23 mouse cellular contexts compared by ENCODE assay signal in the genomic region with DNA sequence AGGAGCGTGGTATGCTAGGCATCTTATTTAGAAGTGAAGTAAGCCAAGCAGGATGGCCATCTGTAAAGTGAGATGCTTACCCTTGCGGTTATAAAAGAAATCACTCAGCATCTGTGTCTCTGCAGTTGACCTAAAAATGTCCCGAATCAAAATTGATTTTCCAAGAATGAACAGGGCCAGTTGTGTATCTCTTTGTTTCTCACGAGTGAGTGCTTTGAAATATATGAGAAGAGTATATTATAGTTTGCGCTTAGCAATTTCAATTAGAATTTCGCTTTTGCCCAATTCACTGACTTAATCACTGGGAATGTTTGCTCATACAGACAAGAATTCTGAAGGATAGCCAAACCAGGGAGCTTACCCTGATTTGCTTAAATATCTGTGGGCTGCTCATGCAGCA.
"Had no signal": no experiment of that assay in that cellular context is flagged by ENCODE, and none has a peak within 500 bp of the region (broad histone marks: within the 10 kb centered on the region; RNA-seq: fewer than 3 reads in every experiment).

No protein-coding gene starts in this region.

- H3K27me3 ChIP-seq: heart, embryonic 13.5 days; heart, embryonic 15.5 days; hindbrain, embryonic 13.5 days; hindbrain, embryonic 15.5 days; kidney, embryonic 15.5 days; limb, embryonic 12.5 days; liver, embryonic 13.5 days had no signal

- H3K27ac ChIP-seq: heart, adult 2 months; heart, embryonic 13.5 days; heart, embryonic 15.5 days; hindbrain, embryonic 13.5 days; hindbrain, embryonic 15.5 days; kidney, embryonic 15.5 days; kidney, postnatal 0 days; left cerebral cortex, adult 2 months; limb, embryonic 10.5 days; limb, embryonic 12.5 days; liver, embryonic 13.5 days had no signal

- H3K4me3 ChIP-seq: heart, adult 2 months; heart, embryonic 13.5 days; heart, embryonic 15.5 days; hindbrain, embryonic 13.5 days; hindbrain, embryonic 15.5 days; kidney, embryonic 15.5 days; left cerebral cortex, adult 2 months; limb, embryonic 10.5 days; limb, embryonic 12.5 days; liver, embryonic 13.5 days had no signal

- H3K4me1 ChIP-seq: heart, embryonic 13.5 days; heart, embryonic 15.5 days; hindbrain, embryonic 13.5 days; hindbrain, embryonic 15.5 days; kidney, embryonic 15.5 days; limb, embryonic 10.5 days; limb, embryonic 12.5 days; liver, embryonic 13.5 days had no signal

- DNase-seq: gastrocnemius, postnatal 14 days; gastrocnemius, postnatal 36 days; heart, adult 2 months; heart, postnatal 14 days; heart, postnatal 36 days; kidney, adult 11 months; kidney, adult 2 months; kidney, adult 9 months; kidney, postnatal 14 days; kidney, postnatal 36 days; layer of hippocampus, adult 9-11 months; layer of hippocampus, postnatal 36 days; liver; liver, embryonic 13.5 days had no signal
